Mouse (Mus musculus) heart, embryonic 13.5 days (tissue): ENCODE data around the gene Slc4a1. TPM values are rescaled to one million over a fixed set of nuclear protein-coding genes. Genes with fewer than 3 reads are reported as not detected.
"Not testable (repeated sequence)": the region's sequence is repeated elsewhere in the genome, so short reads cannot be mapped to it uniquely, and the experiment has no call there.

ENCODE experiments used
- ATAC-seq: fragments of 200-750 bp; cut with Nextera tagmentation; 2 replicates; pipeline ENCODE4 v1.8.0; 2017; ENCODE audit warnings: moderate TSS enrichment; ENCODE audit not compliant: insufficient number of reproducible peaks, low FRiP score, low TSS enrichment; ENCODE audit errors: extremely low read depth
- H3K27ac ChIP-seq: fragments of 300-500 bp; sonication (generic); replicated peaks from 2 replicates; pipeline ENCODE4 v1.5.1; 2015; ENCODE audit warnings: moderate library complexity, mild to moderate bottlenecking, inconsistent platforms
- H3K27me3 ChIP-seq: fragments of 300-500 bp; sonication (generic); replicated peaks from 2 replicates; pipeline ENCODE4 v1.6.1; 2015; ENCODE audit warnings: mild to moderate bottlenecking, inconsistent platforms
- H3K36me3 ChIP-seq: fragments of 300-500 bp; sonication (generic); 2 replicates; pipeline ENCODE4 v1.6.1; 2015; ENCODE audit warnings: mild to moderate bottlenecking, inconsistent platforms
- H3K4me1 ChIP-seq: fragments of 300-500 bp; sonication (generic); 2 replicates; pipeline ENCODE4 v1.6.1; 2015; ENCODE audit warnings: inconsistent platforms
- H3K4me2 ChIP-seq: fragments of 300-500 bp; sonication (generic); 2 replicates; pipeline ENCODE4 v1.6.1; 2015; ENCODE audit warnings: inconsistent platforms, mild to moderate bottlenecking, moderate library complexity
- H3K4me3 ChIP-seq: fragments of 300-500 bp; sonication (generic); 2 replicates; pipeline ENCODE4 v1.5.1; 2015; ENCODE audit warnings: moderate library complexity, mild to moderate bottlenecking, inconsistent platforms
- H3K9ac ChIP-seq: fragments of 300-500 bp; sonication (generic); 2 replicates; pipeline ENCODE4 v1.6.1; 2015; ENCODE audit warnings: inconsistent platforms, mild to moderate bottlenecking, moderate library complexity
- H3K9me3 ChIP-seq: fragments of 300-500 bp; sonication (generic); 2 replicates; pipeline ENCODE4 v1.6.1; 2016; ENCODE audit warnings: inconsistent platforms
- WGBS: fragments of 180-500 bp; shearing (Covaris S2); methylation state at CpG from one replicate; pipeline ENCODE4 v1.1.7; 2015; ENCODE audit warnings: mixed read lengths; 5-methylcytosine and 5-hydroxymethylcytosine counted together
- polyA plus RNA-seq: library from polyadenylated mRNA; unstranded; fragments of >200 nt; fragmentation: Nextera tagmentation; extraction: Ambion mirVana; gene quantifications from 2 replicates; pipeline ENCODE4 v1.2.1, GENCODE M21; 2015

The Slc4a1 gene
- polyA plus RNA-seq: 47.2 and 59.5 TPM in 2 replicates

- H3K4me3 ChIP-seq: peak within 1 kb of the TSS; percentile 16
- peaks cover 18% of the 10 kb centered on the region for H3K27me3 ChIP-seq
- peak within 1 kb of the TSS; percentile 46 for H3K4me2 ChIP-seq
- ATAC-seq, H3K9me3 ChIP-seq, H3K36me3 ChIP-seq: not testable (repeated sequence)
- WGBS: 74% methylated on average over 8 of the region's 8 CpGs
- peaks cover 12% of the 10 kb centered on the region; the same call in 1 of the 2 replicates for H3K4me1 ChIP-seq
- peak within 1 kb of the TSS; percentile 81 for H3K27ac ChIP-seq
- H3K9ac ChIP-seq: peak within 1 kb of the TSS; percentile 61
Measured at GRCm38 (mm10) chr11:102366103-102366502, at the start of gene Slc4a1. Gene Slc4a1 (minus strand): TSS chr11:102366203.

- Histone ChIP-seq H3K4me2 (no peak overlapping the region), H3K9ac (no peak overlapping the region), H3K27me3 (peaks cover 3% of the 10 kb centered on the region; the same call in 1 of the 2 replicates), H3K36me3 (no peaks in the 10 kb centered on the region), H3K4me1 (peaks cover 9% of the 10 kb centered on the region), H3K4me3 (no peak overlapping the region), H3K27ac (no peak overlapping the region), H3K9me3 (no peaks in the 10 kb centered on the region)
- ATAC-seq: no peak
- 66% methylated on average over 10 of the region's 10 CpGs for WGBS
Measured at GRCm38 (mm10) chr11:102415034-102415802, 49.2 kb upstream of the Slc4a1 start.

- no peak for ATAC-seq
- Histone ChIP-seq H3K36me3 (no peaks in the 10 kb centered on the region), H3K4me1 (peaks cover 20% of the 10 kb centered on the region), H3K4me2 (no peak overlapping the region), H3K27me3 (peaks cover 3% of the 10 kb centered on the region; the same call in 1 of the 2 replicates), H3K9ac (no peak overlapping the region), H3K4me3 (no peak overlapping the region), H3K9me3 (no peaks in the 10 kb centered on the region), H3K27ac (no peak overlapping the region)
- WGBS: 73% methylated on average over 8 of the region's 8 CpGs
Measured at GRCm38 (mm10) chr11:102413059-102413458, 47.1 kb upstream of the Slc4a1 start.

GRCm38 (mm10) chr11:102411704-102412103, 45.7 kb upstream of the Slc4a1 start:
- 8% methylated on average over 11 of the region's 11 CpGs for WGBS
- H3K27ac ChIP-seq: 0 out of 2 replicates have a peak overlapping the region, but pooled peaks have one; percentile 56

GRCm38 (mm10) chr11:102411061-102411460, 45.1 kb upstream of the Slc4a1 start:
- Histone ChIP-seq H3K36me3 (no peaks in the 10 kb centered on the region), H3K4me2 (peak overlapping the region; percentile 40; the same call in 1 of the 2 replicates), H3K9me3 (no peaks in the 10 kb centered on the region), H3K27ac (no peak overlapping the region), H3K4me1 (peaks cover 26% of the 10 kb centered on the region), H3K27me3 (peaks cover 3% of the 10 kb centered on the region; the same call in 1 of the 2 replicates), H3K4me3 (no peak overlapping the region), H3K9ac (peak overlapping the region; percentile 52; the same call in 1 of the 2 replicates)
- ATAC-seq: no peak
- 78% methylated on average over 3 of the region's 3 CpGs for WGBS

More at GRCm38 (mm10) chr11:102411704-102412103, 45.7 kb upstream of the Slc4a1 start:
- Histone ChIP-seq H3K4me3 (no peak overlapping the region), H3K4me2 (peak overlapping the region; percentile 40), H3K9me3 (no peaks in the 10 kb centered on the region), H3K36me3 (no peaks in the 10 kb centered on the region), H3K9ac (peak overlapping the region; percentile 52; the same call in 1 of the 2 replicates), H3K27me3 (peaks cover 3% of the 10 kb centered on the region; the same call in 1 of the 2 replicates), H3K4me1 (peaks cover 20% of the 10 kb centered on the region)
- no peak for ATAC-seq

GRCm38 (mm10) chr11:102410345-102410744, 44.3 kb upstream of the Slc4a1 start:
- ATAC-seq, H3K4me3 ChIP-seq, H3K4me2 ChIP-seq, H3K27me3 ChIP-seq, H3K36me3 ChIP-seq, H3K9ac ChIP-seq, H3K9me3 ChIP-seq, H3K27ac ChIP-seq: not testable (repeated sequence)
- peaks cover 33% of the 10 kb centered on the region for H3K4me1 ChIP-seq
- 92% methylated on average over 3 of the region's 3 CpGs for WGBS

- no peak for ATAC-seq
- peak overlapping the region; percentile 97 for H3K27ac ChIP-seq
Measured at GRCm38 (mm10) chr11:102409795-102410330, 43.9 kb upstream of the Slc4a1 start.

GRCm38 (mm10) chr11:102408888-102409794, 43.1 kb upstream of the Slc4a1 start:
- ATAC-seq: no peak
- H3K9ac ChIP-seq: peak overlapping the region; percentile 73
- H3K4me2 ChIP-seq: peak overlapping the region; percentile 83
- 36% methylated on average over 15 of the region's 15 CpGs for WGBS
- 0 out of 2 replicates have a peak, but pooled peaks cover 3% of the 10 kb centered on the region for H3K27me3 ChIP-seq
- H3K4me1 ChIP-seq: peaks cover 38% of the 10 kb centered on the region
- H3K9me3 ChIP-seq: no peaks in the 10 kb centered on the region
- peaks cover 10% of the 10 kb centered on the region for H3K36me3 ChIP-seq
- peak overlapping the region; percentile 97 for H3K27ac ChIP-seq
- H3K4me3 ChIP-seq: peak overlapping the region; percentile 93

More at GRCm38 (mm10) chr11:102409795-102410330, 43.9 kb upstream of the Slc4a1 start:
- Histone ChIP-seq H3K4me2 (peak overlapping the region; percentile 83), H3K27me3 (peaks cover 3% of the 10 kb centered on the region; the same call in 1 of the 2 replicates), H3K9me3 (no peaks in the 10 kb centered on the region), H3K4me3 (no peak overlapping the region), H3K4me1 (peaks cover 38% of the 10 kb centered on the region), H3K9ac (peak overlapping the region; percentile 73; the same call in 1 of the 2 replicates), H3K36me3 (peaks cover 2% of the 10 kb centered on the region)
- WGBS: 71% methylated on average over 3 of the region's 3 CpGs

GRCm38 (mm10) chr11:102408344-102408876, 42.4 kb upstream of the Slc4a1 start:
- under 1% methylated on average over 32 of the region's 32 CpGs for WGBS
- Histone ChIP-seq H3K4me1 (peaks cover 38% of the 10 kb centered on the region), H3K36me3 (peaks cover 17% of the 10 kb centered on the region), H3K4me2 (peak overlapping the region; percentile 83), H3K27ac (peak overlapping the region; percentile 97), H3K27me3 (peaks cover 5% of the 10 kb centered on the region; the same call in 1 of the 2 replicates), H3K4me3 (peak overlapping the region; percentile 93), H3K9me3 (no peaks in the 10 kb centered on the region), H3K9ac (peak overlapping the region; percentile 96)
- peak; percentile 79 for ATAC-seq

- no peak for ATAC-seq
- Histone ChIP-seq H3K9me3 (no peaks in the 10 kb centered on the region), H3K27ac (peak within 1 kb of the TSS; percentile 97), H3K9ac (peak within 1 kb of the TSS; percentile 96), H3K4me2 (peak within 1 kb of the TSS; percentile 83), H3K36me3 (peaks cover 23% of the 10 kb centered on the region), H3K4me3 (peak within 1 kb of the TSS; percentile 93), H3K27me3 (peaks cover 7% of the 10 kb centered on the region), H3K4me1 (peaks cover 38% of the 10 kb centered on the region)
- under 1% methylated on average over 19 of the region's 19 CpGs for WGBS
Measured at GRCm38 (mm10) chr11:102407834-102408215, 41.8 kb upstream of the Slc4a1 start, which contains the start of gene Slc25a39. Gene Slc25a39 (minus strand): TSS chr11:102407946.
